Mouse (Mus musculus): ENCODE data around the gene Adam15.

GRCm38 (mm10) chr3:89317246-89317645 is 32.5 kb downstream of the Adam15 start:
- TF ChIP-seq POLR2A (IDR thresholded peaks at IDR 0.05; ENCODE audit: low read depth, low read length): no peak
- TF ChIP-seq CTCF (IDR thresholded peaks at IDR 0.05; ENCODE audit: borderline replicate concordance, insufficient read depth, low read length): no peak

All from embryonic fibroblast, embryonic 13.5 days (primary cell).